Mouse (Mus musculus) layer of hippocampus, adult 2 months (tissue): ENCODE data around the gene Sh3bp5l. TPM values are rescaled to one million over a fixed set of nuclear protein-coding genes. Genes with fewer than 3 reads are reported as not detected.

Experiments used
- DNase-seq, 2 experiments: peaks; one replicate each; pipeline ENCODE4 v3.0.0; 2022; ENCODE audit warnings: low spot score in 2 of 2
- H3K27ac ChIP-seq: fragments of 200-600 bp; 2 replicates; pipeline ENCODE4 v1.8.1; 2022
- H3K4me3 ChIP-seq: fragments of 200-600 bp; 2 replicates; pipeline ENCODE4 v1.8.1; 2022; ENCODE audit warnings: mild to moderate bottlenecking
- CTCF ChIP-seq: fragments of 200-600 bp; conservative IDR thresholded peaks from 2 replicates; pipeline ENCODE4 v1.8.1; 2022; ENCODE audit warnings: antibody characterized with exemption, mild to moderate bottlenecking, moderate library complexity
- total RNA-seq, 2 experiments: library from RNA; stranded (reverse); gene quantifications; 2 replicates each; pipeline ENCODE4 v1.2.3; 2021

Sh3bp5l gene
- total RNA-seq, 2 experiments from 2014 or later: 52.9 to 56.2 TPM

GRCm38 (mm10) chr11:58377273-58377672, 46.7 kb downstream of the Sh3bp5l start:
- Histone ChIP-seq H3K27ac (no peak overlapping the region), H3K4me3 (no peak overlapping the region)
- no peak for TF ChIP-seq CTCF
- DNase-seq: no peak

GRCm38 (mm10) chr11:58377686-58378085, 47.2 kb downstream of the Sh3bp5l start:
- Histone ChIP-seq H3K27ac (no peak overlapping the region), H3K4me3 (no peak overlapping the region)
- TF ChIP-seq CTCF: no peak
- DNase-seq: no peak

- no peak for TF ChIP-seq CTCF
- DNase-seq: peak; percentile 10 to 25
- H3K27ac ChIP-seq: peak within 1 kb of the TSS; percentile 46; the same call in 1 of the 2 replicates
- H3K4me3 ChIP-seq: no peak within 1 kb of the TSS
These were observed 48.3 kb downstream of the Sh3bp5l start, which contains the start of gene Lypd8 for GRCm38 (mm10) chr11:58378763-58379278. Lypd8 (plus strand) TSS chr11:58379043.

GRCm38 (mm10) chr11:58379516-58379915, 49.0 kb downstream of the Sh3bp5l start:
- no peak for TF ChIP-seq CTCF
- DNase-seq: no peak
- no peak overlapping the region for H3K4me3 ChIP-seq
- H3K27ac ChIP-seq: no peak overlapping the region

- Histone ChIP-seq H3K27ac (no peak overlapping the region), H3K4me3 (no peak overlapping the region)
- DNase-seq: peak; percentile 58 to 67
- TF ChIP-seq CTCF: no peak
These were observed 51.9 kb downstream of the Sh3bp5l start for GRCm38 (mm10) chr11:58382471-58382870.

Other genes with a start within 250 kb of the Sh3bp5l start
- gene Gm12248, start 237.6 kb upstream of the Sh3bp5l start, total RNA-seq: not detected
- gene Cnot8, start 226.6 kb upstream of the Sh3bp5l start, total RNA-seq: 10 to 100 TPM; 56.0 to 57.7 TPM
- gene Gemin5, start 162.2 kb upstream of the Sh3bp5l start, total RNA-seq: 10 to 100 TPM; 18.6 to 18.7 TPM
- 10 to 100 TPM; 31.4 to 39.5 TPM for gene Mrpl22, start 159.1 kb upstream of the Sh3bp5l start, total RNA-seq
- 1 to 10 TPM; 1.5 to 1.9 TPM for gene Igtp, start 131.2 kb upstream of the Sh3bp5l start, total RNA-seq
- gene Irgm2, start 131.1 kb upstream of the Sh3bp5l start, total RNA-seq: 1 to 10 TPM; 1.7 to 2.3 TPM
- gene 4930438A08Rik, start 55.9 kb upstream of the Sh3bp5l start, total RNA-seq: not detected
- gene Zfp692, start 23.7 kb upstream of the Sh3bp5l start, total RNA-seq: 10 to 100 TPM; 29.2 to 30.9 TPM
- 10 to 100 TPM; 49.1 to 51.0 TPM for gene Zfp672, start 385 bp upstream of the Sh3bp5l start, total RNA-seq
- not detected for gene Lypd8, start 48.3 kb downstream of the Sh3bp5l start, total RNA-seq
- gene 1810065E05Rik, start 90.4 kb downstream of the Sh3bp5l start, total RNA-seq: not detected
- not detected for gene Gm12253, start 101.8 kb downstream of the Sh3bp5l start, total RNA-seq
- gene Lypd9, start 122.2 kb downstream of the Sh3bp5l start, total RNA-seq: not detected
- gene Olfr30, start 131.5 kb downstream of the Sh3bp5l start, total RNA-seq: not detected
- gene Olfr332, start 161.8 kb downstream of the Sh3bp5l start, total RNA-seq: not detected
- not detected for gene Olfr331, start 171.8 kb downstream of the Sh3bp5l start, total RNA-seq
- gene Olfr330, start 204.1 kb downstream of the Sh3bp5l start, total RNA-seq: not detected
- not detected for gene Olfr329-ps, start 215.7 kb downstream of the Sh3bp5l start, total RNA-seq
- gene Olfr328, start 224.9 kb downstream of the Sh3bp5l start, total RNA-seq: under 1 TPM; 0.12 to 0.13 TPM
- not detected for gene Olfr224, start 239.8 kb downstream of the Sh3bp5l start, total RNA-seq
- not detected for gene Olfr325, start 247.0 kb downstream of the Sh3bp5l start, total RNA-seq